Mouse (Mus musculus): ENCODE data around the gene Insig2. TPM values are rescaled to one million over a fixed set of nuclear protein-coding genes. Genes with fewer than 3 reads are reported as not detected.

Insig2 gene
- total and polyA plus RNA-seq, 3 experiments = 16.1 to 16.9 TPM; not detected in 1

- TF ChIP-seq RCOR1 (IDR thresholded peaks at IDR 0.05; ENCODE audit: low read depth, low read length) = no peak
Measured at GRCm38 (mm10) chr1:121351037-121351436, 18.6 kb upstream of the Insig2 start (continued).

- H3K4me1 ChIP-seq (ENCODE audit: control insufficient read depth in 1 of 2, insufficient read depth in 2 of 2, low read length in 2 of 2) = no peaks in the 10 kb centered on the region
- H3K27ac ChIP-seq (ENCODE audit: control insufficient read depth, low read depth, low read length) = no peak overlapping the region
- no peaks in the 10 kb centered on the region for H3K79me2 ChIP-seq (ENCODE audit: control insufficient read depth, insufficient read depth, low read length, poor library complexity)
- DNase-seq (ENCODE audit: low read depth, low spot score) = no peak
- no peaks in the 10 kb centered on the region for H3K9me3 ChIP-seq (replicated peaks; ENCODE audit: insufficient read depth, low read length)
- no peak overlapping the region for H3K9ac ChIP-seq (ENCODE audit: control insufficient read depth, low read depth, low read length, poor library complexity, severe bottlenecking)
- TF ChIP-seq GABPA (IDR thresholded peaks at IDR 0.05; ENCODE audit: low read depth, low read length) (no peak), RCOR1 (IDR thresholded peaks at IDR 0.05; ENCODE audit: low read depth, low read length) (no peak), NELFE (IDR thresholded peaks at IDR 0.05; ENCODE audit: low read depth, low read length) (no peak), MYB (IDR thresholded peaks at IDR 0.05; ENCODE audit: low read depth, low read length) (no peak), CTCF (IDR thresholded peaks at IDR 0.05 in 2 of 3, conservative IDR thresholded peaks at IDR 0.05 in 1 of 3; ENCODE audit: control insufficient read depth in 1 of 3, insufficient read depth in 1 of 3, low read depth in 2 of 3, low read length in 3 of 3, poor library complexity in 1 of 3, severe bottlenecking in 1 of 3) (no peak), MYC (IDR thresholded peaks at IDR 0.05; ENCODE audit: low read depth, low read length) (no peak), NRF1 (IDR thresholded peaks at IDR 0.05; ENCODE audit: insufficient read depth, low read depth, low read length, poor library complexity, severe bottlenecking) (no peak), SMC3 (IDR thresholded peaks at IDR 0.05; ENCODE audit: low read depth, low read length) (no peak), TBP (IDR thresholded peaks at IDR 0.05; ENCODE audit: low read depth, low read length) (no peak)
- peaks cover 0 to 2% of the 10 kb centered on the region in 2 experiments; a peak in 2 of 4 replicates for H3K27me3 ChIP-seq (ENCODE audit: control insufficient read depth in 1 of 2, insufficient read depth in 2 of 2, low read length in 2 of 2)
- no peaks in the 10 kb centered on the region for H3K36me3 ChIP-seq (ENCODE audit: control insufficient read depth in 1 of 2, insufficient read depth in 2 of 2, low read length in 2 of 2)
- no peak overlapping the region for H3K4me3 ChIP-seq (ENCODE audit: control insufficient read depth in 1 of 2, insufficient read depth in 1 of 2, low read depth in 2 of 2, low read length in 2 of 2)
Measured at GRCm38 (mm10) chr1:121350616-121351015, 18.2 kb upstream of the Insig2 start.

- Histone ChIP-seq H3K9me3 (replicated peaks; ENCODE audit: insufficient read depth, low read length) (no peaks in the 10 kb centered on the region), H3K4me3 (ENCODE audit: control insufficient read depth in 1 of 2, insufficient read depth in 1 of 2, low read depth in 2 of 2, low read length in 2 of 2) (no peak overlapping the region), H3K4me1 (ENCODE audit: control insufficient read depth in 1 of 2, insufficient read depth in 2 of 2, low read length in 2 of 2) (no peaks in the 10 kb centered on the region), H3K36me3 (ENCODE audit: control insufficient read depth in 1 of 2, insufficient read depth in 2 of 2, low read length in 2 of 2) (no peaks in the 10 kb centered on the region), H3K79me2 (ENCODE audit: control insufficient read depth, insufficient read depth, low read length, poor library complexity) (no peaks in the 10 kb centered on the region), H3K9ac (ENCODE audit: control insufficient read depth, low read depth, low read length, poor library complexity, severe bottlenecking) (no peak overlapping the region), H3K27ac (ENCODE audit: control insufficient read depth, low read depth, low read length) (no peak overlapping the region), H3K27me3 (ENCODE audit: control insufficient read depth in 1 of 2, insufficient read depth in 2 of 2, low read length in 2 of 2) (peaks cover 0 to 2% of the 10 kb centered on the region in 2 experiments; a peak in 2 of 4 replicates)
- no peak for DNase-seq (ENCODE audit: low read depth, low spot score)
- TF ChIP-seq ELF1 (IDR thresholded peaks at IDR 0.05; ENCODE audit: low read depth, low read length) = no peak
- TF ChIP-seq TAL1 (IDR thresholded peaks at IDR 0.05; ENCODE audit: low read length) = no peak
- TF ChIP-seq HCFC1 (IDR thresholded peaks at IDR 0.05; ENCODE audit: low read depth, low read length) = no peak
- no peak for TF ChIP-seq ZMIZ1 (IDR thresholded peaks at IDR 0.05; ENCODE audit: low read depth, low read length)
- TF ChIP-seq EP300 (IDR thresholded peaks at IDR 0.05; ENCODE audit: low read depth in 1 of 2, low read length in 2 of 2) = no peak
- TF ChIP-seq GATA1 (IDR thresholded peaks at IDR 0.05; ENCODE audit: low read depth, low read length) = no peak
- TF ChIP-seq MAX (IDR thresholded peaks at IDR 0.05; ENCODE audit: low read length) = no peak
- no peak for TF ChIP-seq ZC3H11A (IDR thresholded peaks at IDR 0.05; ENCODE audit: low read depth, low read length)
- TF ChIP-seq MYC (IDR thresholded peaks at IDR 0.05; ENCODE audit: low read depth, low read length) = no peak
- no peak for TF ChIP-seq TCF12 (IDR thresholded peaks at IDR 0.05; ENCODE audit: low read depth, low read length)
- no peak for TF ChIP-seq NRF1 (IDR thresholded peaks at IDR 0.05; ENCODE audit: insufficient read depth, low read depth, low read length, poor library complexity, severe bottlenecking)
- no peak for TF ChIP-seq POLR2AphosphoS2 (IDR thresholded peaks at IDR 0.05; ENCODE audit: low read length)
Measured at GRCm38 (mm10) chr1:121348875-121349847, 16.8 kb upstream of the Insig2 start.

Data from MEL (cell line).